In genomic region chr6:55383897-55384296, GRCm38 (mm10) we compare ENCODE assay signal across 8 mouse cellular contexts. TPM values are rescaled to one million over a fixed set of nuclear protein-coding genes. Genes with fewer than 3 reads are reported as not detected.
DNase-seq lines count a peak whose midpoint lies in the region; ATAC-seq and TF ChIP-seq lines count a peak whose summit lies in the region.

No protein-coding gene starts in this region.

- 3% methylated on average over 1 of the region's 1 CpGs for WGBS in heart, adult 2 months
- WGBS in heart, embryonic 10.5 days, result 8% methylated on average over 1 of the region's 1 CpGs

- H3K79me2 ChIP-seq in heart, adult 2 months (replicated peaks; ENCODE audit: control insufficient read depth, insufficient read depth, low read length), result no peaks in the 10 kb centered on the region

- no peak overlapping the region for H3K4me3 ChIP-seq in heart, adult 2 months
- no peak overlapping the region for H3K4me3 ChIP-seq in heart, embryonic 10.5 days
- H3K4me3 ChIP-seq in E14TG2a.4 (replicated peaks; ENCODE audit: low read length), result no peak overlapping the region

- peak; percentile 95 for TF ChIP-seq CTCF in heart, adult 2 months (IDR thresholded peaks at IDR 0.05)
- peak; percentile 45 for TF ChIP-seq CTCF in E14TG2a.4 (conservative IDR thresholded peaks at IDR 0.05; ENCODE audit: low read length)

- no peaks in the 10 kb centered on the region for H3K9me3 ChIP-seq in heart, embryonic 10.5 days
- H3K9me3 ChIP-seq in E14TG2a.4 (ENCODE audit: low read length), result peaks cover 21% of the 10 kb centered on the region

- no peaks in the 10 kb centered on the region for H3K36me3 ChIP-seq in heart, adult 2 months (ENCODE audit: control insufficient read depth, insufficient read depth, low read length)
- no peaks in the 10 kb centered on the region for H3K36me3 ChIP-seq in heart, embryonic 10.5 days
- H3K36me3 ChIP-seq in E14TG2a.4 (ENCODE audit: insufficient read depth, low read length), result no peaks in the 10 kb centered on the region

- TF ChIP-seq POLR2A in heart, adult 2 months (IDR thresholded peaks at IDR 0.05; ENCODE audit: insufficient read depth, low read depth, low read length), result no peak

- H3K27me3 ChIP-seq in heart, adult 2 months (ENCODE audit: control insufficient read depth, insufficient read depth, low read length), result no peaks in the 10 kb centered on the region
- H3K27me3 ChIP-seq in heart, embryonic 10.5 days (ENCODE audit: insufficient read depth, poor library complexity, severe bottlenecking), result peaks cover 97% of the 10 kb centered on the region
- H3K27me3 ChIP-seq in E14TG2a.4 (ENCODE audit: insufficient read depth, low read length), result no peaks in the 10 kb centered on the region

- no peak overlapping the region for H3K27ac ChIP-seq in heart, adult 2 months
- no peak overlapping the region for H3K27ac ChIP-seq in heart, embryonic 10.5 days

- H3K9ac ChIP-seq in heart, adult 2 months (ENCODE audit: low read depth, low read length), result no peak overlapping the region

- peak; percentile 77; the same call in 1 of the 2 replicates for TF ChIP-seq EP300 in heart, adult 2 months (IDR thresholded peaks at IDR 0.05; ENCODE audit: insufficient read depth, low read depth, low read length)

- no peaks in the 10 kb centered on the region for H3K4me1 ChIP-seq in heart, adult 2 months (ENCODE audit: control insufficient read depth, insufficient read depth, low read length)
- H3K4me1 ChIP-seq in heart, embryonic 10.5 days, result peaks cover 6% of the 10 kb centered on the region; the same call in 1 of the 2 replicates
- H3K4me1 ChIP-seq in E14TG2a.4 (replicated peaks; ENCODE audit: low read depth, low read length), result peaks cover 8% of the 10 kb centered on the region

- peak; percentile 52; the same call in 1 of the 2 replicates for ATAC-seq in megakaryocyte, adult 5-6 weeks (ENCODE audit: poor library complexity, severe bottlenecking)

- DNase-seq in heart, adult 2 months, result peak; percentile 50 to 77
- DNase-seq in heart, embryonic 10.5 days (ENCODE audit: low spot score), result no peak
- peak; percentile 75 for DNase-seq in c-Kit-positive CD71-positive TER-119-positive erythroid progenitor cells, embryonic 14.5 days (ENCODE audit: low spot score)
- peak; percentile 44 for DNase-seq in gastrocnemius, postnatal 25 days
- DNase-seq in layer of hippocampus, postnatal 10 days (ENCODE audit: low spot score in 2 of 2), result peak; percentile 59 to 69
- peak; percentile 12 to 61 for DNase-seq in thymus, postnatal 10 days (ENCODE audit: low spot score in 2 of 2)

- intact Hi-C loops in heart, adult 2 months (cut with DNase I), result loop anchor here (1.0 to 2.0 kb wide), 2 partner anchors 23 to 151 kb away; no protein-coding TSS in a partner anchor

RNA-seq across cellular contexts. Expression of gene Ghrhr, which starts 7.8 kb away (rescaled TPM):
- not detected for total RNA-seq in heart, adult 2 months (2021)
- not detected in 2 replicates for polyA plus RNA-seq in heart, adult 2 months (2012; rRNA removed)
- not detected in 2 replicates for polyA plus RNA-seq in heart, embryonic 10.5 days (2016; fragmentation: Nextera tagmentation; extraction: Ambion mirVana)
- total RNA-seq in gastrocnemius, postnatal 25 days (2021), result not detected
- not detected for total RNA-seq in layer of hippocampus, postnatal 10 days (2021)
- total RNA-seq in megakaryocyte, adult 5-6 weeks (2015), result not detected in 2 replicates
- not detected in 2 replicates for total RNA-seq in megakaryocyte, adult 5-6 weeks (2017)

RNA-seq across cellular contexts. Expression of gene Aqp1, which starts 47.7 kb away (rescaled TPM):
- 100 to 1,000 TPM; 377 to 449 TPM for total RNA-seq in heart, adult 2 months (2021)
- 433 and 638 TPM in 2 replicates for polyA plus RNA-seq in heart, adult 2 months (2012; rRNA removed)
- polyA plus RNA-seq in heart, embryonic 10.5 days (2016; fragmentation: Nextera tagmentation; extraction: Ambion mirVana), result 5.1 and 8.3 TPM in 2 replicates
- total RNA-seq in gastrocnemius, postnatal 25 days (2021), result 100 to 1,000 TPM; 203 to 271 TPM
- total RNA-seq in layer of hippocampus, postnatal 10 days (2021), result 1 to 10 TPM in 1 of 2 experiments, under 1 TPM in 1; 0.49 to 5.4 TPM
- total RNA-seq in megakaryocyte, adult 5-6 weeks (2015), result 3.6 and 7.2 TPM in 2 replicates
- 5.4 and 14.4 TPM in 2 replicates for total RNA-seq in megakaryocyte, adult 5-6 weeks (2017)

Comparison
In these comparisons a context has a peak if more than half of its experiments do, and no peak if none do; other contexts are left out.
1. RNA of gene Aqp1, which starts 47.7 kb away (total RNA-seq): 377 to 449 TPM in heart, adult 2 months and 203 to 271 TPM in gastrocnemius, postnatal 25 days; 3.6 to 14.4 TPM in megakaryocyte, adult 5-6 weeks and 0.49 to 5.4 TPM in layer of hippocampus, postnatal 10 days; every median in the first group is over 10 times any median in the second.